Mouse (Mus musculus) liver, postnatal 0 days (tissue): Measurements from ENCODE around the gene Abcd1.

Source experiments
- CTCF ChIP-seq: sonication (generic); IDR thresholded peaks from 2 replicates; pipeline ENCODE4 v1.5.1; 2016; ENCODE audit warnings: antibody characterized with exemption, low read depth
- EP300 ChIP-seq: IDR thresholded peaks from 2 replicates; pipeline ENCODE4 v1.6.1; 2016; ENCODE audit warnings: antibody characterized with exemption, low read depth, mild to moderate bottlenecking

DNA sequence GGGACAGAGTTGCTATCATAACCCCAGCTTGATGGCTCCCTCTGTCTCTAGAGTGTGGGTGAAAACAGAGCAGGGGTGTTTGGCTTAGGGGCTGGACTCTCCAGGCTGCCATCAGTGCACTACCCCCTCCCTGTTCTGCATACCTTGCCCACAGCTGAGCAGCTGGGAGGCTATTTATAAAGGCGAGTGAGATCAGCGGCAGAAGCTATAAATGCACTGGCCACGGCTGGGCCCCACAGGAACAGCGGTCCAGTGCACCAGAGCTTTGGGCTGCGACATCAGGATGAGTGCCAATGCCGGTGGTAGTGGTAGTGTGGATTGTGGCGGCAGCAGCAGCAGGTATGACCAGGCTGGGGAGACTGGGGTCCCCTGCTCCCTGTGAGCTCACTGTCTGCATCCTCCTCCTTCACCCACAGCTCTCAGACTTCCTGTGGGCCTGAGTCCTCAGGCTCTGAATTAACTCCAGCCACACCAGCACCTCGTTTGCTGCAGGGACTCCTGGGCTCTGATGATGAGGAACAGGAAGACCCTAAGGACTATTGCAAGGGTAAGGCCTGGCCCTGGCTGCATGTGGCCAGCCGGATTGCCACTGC is 57.9 kb downstream of the Abcd1 start, which contains the start of gene Srpk3:
- TF ChIP-seq EP300 (no peak), CTCF (no peak)
